Mouse (Mus musculus) frontal cortex, postnatal 36 days (tissue): ENCODE results near the gene 1700019A02Rik.

Experiments
- DNase-seq, 2 experiments: peaks; one replicate each; pipeline ENCODE4 v3.0.0; 2022; ENCODE audit warnings: low spot score in 2 of 2

1700019A02Rik gene

DNA sequence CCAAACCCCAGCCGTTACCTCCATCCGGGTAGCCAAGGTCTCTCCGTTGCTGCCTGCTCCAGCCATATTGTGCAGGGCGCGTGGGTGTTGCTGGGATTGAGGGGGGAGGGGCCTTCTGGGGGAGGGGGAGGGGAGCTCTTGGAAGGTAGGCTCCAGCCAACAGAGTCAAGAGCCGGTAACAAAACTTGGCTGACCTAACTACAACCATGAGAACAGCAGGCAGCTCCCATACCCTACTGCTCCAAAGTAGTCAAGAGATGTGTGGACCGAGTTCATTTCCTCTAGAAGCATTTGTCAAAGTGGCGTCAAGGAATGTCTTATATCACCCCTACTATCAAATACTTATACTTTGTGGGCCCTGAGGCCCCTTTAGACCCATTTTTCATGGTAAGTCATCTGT lies at the start of gene 1700019A02Rik:
TSS of gene 1700019A02Rik (minus strand) at position 101 of the 400 bp plus-strand sequence.
- DNase-seq: no peak

DNA sequence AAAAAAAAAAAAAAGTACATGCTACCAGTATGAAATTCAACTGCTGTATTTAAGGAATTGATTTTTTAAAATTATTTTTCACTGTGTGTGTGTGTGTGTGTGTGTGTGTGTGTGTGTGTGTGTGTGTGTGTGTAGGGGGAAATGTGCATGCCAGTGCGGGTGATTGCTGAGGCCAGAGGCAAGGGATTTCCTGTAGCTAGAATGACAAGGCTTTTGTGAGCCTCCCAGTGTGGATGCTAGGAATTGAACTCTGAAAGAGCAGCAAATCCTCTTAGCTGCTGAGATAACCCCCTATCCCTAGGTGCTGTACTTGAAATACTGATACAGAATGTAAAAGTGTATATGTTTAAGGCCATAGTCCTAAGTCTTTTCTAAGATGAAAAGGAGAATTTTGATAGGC lies 38.6 kb upstream of the 1700019A02Rik start:
- DNase-seq: no peak

DNA sequence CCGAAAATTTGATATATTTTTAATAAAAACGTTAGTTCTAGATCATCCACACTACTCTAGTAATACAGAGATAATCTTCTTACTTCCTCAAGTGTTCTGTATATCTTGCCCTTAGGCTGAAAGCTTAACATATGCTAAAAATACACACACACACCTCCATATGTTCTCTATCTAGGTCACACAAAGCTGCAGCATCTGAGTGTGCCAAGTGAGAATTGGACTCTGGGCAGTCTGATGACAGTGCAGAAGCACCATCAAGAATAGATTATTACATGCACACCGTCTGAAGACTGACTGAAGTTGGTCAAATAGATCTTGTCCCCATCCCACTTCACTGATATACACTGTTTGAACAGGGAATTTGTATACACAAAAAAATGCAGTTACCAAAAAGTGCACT lies 38.2 kb upstream of the 1700019A02Rik start:
- DNase-seq: no peak

DNA sequence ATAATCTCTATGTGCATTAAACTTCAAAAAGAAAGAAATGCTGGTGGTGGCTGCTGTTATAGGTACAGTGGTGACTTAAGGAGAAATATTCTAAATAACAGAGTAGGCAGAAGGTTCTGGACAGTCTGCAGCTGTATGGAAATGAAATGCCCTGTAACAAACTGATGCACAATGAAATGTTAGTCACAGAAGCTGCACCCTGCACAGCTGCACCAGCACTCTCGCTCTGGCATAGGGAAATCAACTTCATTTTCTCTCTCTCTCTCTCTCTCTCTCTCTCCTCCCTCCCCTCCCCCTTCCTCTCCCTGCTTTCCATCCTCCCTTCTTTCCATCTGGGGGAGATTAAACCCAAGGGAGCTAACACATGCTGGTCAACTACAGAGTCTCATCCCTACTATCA lies 37.3 kb upstream of the 1700019A02Rik start:
- DNase-seq: no peak

DNA sequence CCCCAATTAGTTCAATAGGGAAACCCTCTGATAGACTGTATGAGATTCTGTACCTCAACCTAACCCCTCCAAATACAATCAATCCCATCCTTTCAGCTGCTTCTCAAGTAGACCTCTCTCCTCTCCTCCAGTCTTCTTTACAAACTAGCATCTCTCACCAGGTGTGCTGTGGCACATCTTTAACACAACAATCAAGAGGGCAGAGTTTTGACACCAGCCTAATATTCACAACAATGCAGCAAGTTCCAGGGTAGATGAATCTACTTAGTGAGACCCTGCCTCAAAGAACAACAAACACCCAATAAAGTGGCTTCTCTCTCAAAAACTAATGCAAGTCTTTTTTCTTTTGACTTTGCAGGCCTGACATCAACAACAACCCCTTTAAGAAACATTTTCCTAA lies 22.7 kb upstream of the 1700019A02Rik start:
- DNase-seq: no peak

DNA sequence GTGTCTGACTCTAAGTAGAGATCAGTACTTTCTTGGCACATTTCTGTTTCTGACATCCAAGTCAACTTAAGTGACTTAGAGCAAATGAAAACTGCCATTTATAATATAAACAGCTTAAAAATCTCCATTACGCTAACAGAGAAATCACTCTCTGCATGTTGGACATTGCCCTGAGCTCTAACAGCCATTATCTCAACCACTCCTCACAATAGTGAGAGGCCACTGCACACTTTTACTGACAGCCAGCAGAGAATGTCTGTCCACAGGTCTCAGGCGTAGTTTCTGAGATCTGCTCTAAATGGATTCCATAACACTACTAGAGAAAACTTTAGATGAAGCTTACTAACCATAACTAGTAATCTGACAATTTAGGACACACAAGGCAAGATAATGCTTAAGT lies 16.5 kb upstream of the 1700019A02Rik start:
- no peak for DNase-seq

DNA sequence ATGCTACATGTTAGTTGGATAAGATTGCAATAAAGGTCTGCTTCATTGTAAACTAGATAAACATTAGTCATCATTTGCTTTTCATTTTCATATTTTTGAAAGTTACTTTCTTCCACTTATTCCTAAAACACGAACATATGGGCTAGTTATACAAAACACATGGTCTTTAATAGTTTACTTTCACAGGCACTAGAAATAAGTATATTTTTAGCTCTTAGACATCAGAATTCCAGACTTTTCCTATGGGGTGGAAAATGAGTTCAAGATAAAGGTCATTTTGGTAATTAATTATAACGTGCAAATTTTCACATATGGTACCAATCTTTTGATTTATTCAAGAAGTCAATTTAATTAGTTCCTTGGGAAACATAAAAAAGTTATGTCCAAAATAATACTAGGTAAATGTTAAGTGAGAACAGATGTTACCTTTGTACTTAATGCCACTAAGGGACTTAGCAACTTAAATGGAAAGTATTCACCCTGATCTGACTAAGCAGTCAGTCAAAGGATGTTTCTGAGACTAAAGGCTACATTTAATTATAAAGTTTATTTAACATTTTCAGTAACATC lies 14.3 kb upstream of the 1700019A02Rik start:
- DNase-seq: no peak

DNA sequence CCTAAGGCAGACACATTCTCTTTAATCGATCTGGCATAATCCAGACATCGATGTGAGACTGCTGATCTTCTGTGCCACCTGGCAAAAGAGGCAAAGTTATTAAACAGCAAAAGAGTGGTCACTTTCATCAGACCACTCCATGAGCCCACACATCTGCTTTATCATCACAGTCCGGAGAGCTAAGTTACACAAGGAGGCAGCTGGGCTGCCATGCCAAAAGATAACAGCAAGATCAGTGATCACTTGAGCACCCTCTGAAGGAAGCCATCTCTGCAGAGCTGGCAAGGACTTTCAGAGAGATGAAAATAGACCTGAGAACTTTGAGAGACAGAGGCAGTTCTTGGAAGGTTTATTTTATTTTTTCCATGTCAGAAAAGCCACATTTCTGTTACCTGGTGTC lies 7.1 kb upstream of the 1700019A02Rik start:
- DNase-seq: no peak

DNA sequence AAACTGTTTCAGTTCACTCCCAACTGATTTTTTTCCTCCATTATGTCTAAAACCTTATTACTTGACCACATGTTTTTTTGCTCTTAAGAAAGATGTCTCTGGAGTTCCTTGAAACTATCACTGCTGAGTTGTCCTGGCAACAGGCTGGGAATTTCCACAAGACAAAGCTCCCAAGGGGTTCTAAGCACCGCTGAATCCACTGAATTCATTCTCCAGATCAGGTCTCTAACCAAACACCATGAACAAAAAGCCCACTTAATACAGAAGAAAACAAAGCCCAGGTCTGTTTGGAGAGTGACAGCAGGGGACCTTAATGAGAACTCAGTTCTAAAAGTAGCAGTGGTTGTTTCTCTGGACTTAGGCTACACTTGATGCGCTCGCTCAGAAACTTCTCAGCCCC lies 3.8 kb upstream of the 1700019A02Rik start:
- DNase-seq: no peak

DNA sequence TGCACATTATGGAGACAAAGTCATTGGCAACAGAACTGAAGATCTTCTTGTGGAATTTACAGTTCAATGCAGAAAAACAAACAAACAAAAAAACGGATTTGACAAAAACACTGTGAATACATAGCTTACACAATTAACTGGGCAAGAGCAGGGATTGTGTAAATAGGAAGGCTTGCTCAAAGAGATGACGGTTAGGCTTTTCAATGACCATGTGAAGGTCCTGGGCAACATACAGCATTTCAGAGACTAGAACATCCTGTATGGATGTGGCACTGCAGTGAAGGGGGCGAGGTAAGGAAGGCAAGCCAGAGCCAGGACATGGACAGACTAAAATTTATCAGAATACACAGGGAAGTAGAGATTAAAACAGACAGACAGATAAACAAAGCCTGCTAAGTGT lies 2.2 kb upstream of the 1700019A02Rik start:
- no peak for DNase-seq

DNA sequence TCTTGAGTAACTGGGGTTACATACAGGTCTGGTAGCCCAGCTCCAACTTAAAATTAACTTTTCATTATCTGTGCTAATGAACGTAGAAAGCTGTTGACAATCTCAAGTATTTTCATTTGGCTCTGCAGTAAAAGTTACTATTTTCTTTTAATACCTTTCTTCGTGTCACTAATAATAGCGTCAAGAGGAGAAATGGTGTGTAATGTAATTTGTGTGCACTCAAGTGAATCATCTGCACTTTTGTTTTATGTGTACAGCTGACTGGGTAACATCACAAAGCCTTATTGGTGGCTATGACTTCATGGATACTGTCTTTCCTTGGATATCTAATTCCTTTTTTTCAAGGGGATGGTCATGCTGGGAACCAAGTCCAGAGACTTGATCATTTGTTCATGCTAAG lies 1.1 kb downstream of the 1700019A02Rik start:
- DNase-seq: no peak

DNA sequence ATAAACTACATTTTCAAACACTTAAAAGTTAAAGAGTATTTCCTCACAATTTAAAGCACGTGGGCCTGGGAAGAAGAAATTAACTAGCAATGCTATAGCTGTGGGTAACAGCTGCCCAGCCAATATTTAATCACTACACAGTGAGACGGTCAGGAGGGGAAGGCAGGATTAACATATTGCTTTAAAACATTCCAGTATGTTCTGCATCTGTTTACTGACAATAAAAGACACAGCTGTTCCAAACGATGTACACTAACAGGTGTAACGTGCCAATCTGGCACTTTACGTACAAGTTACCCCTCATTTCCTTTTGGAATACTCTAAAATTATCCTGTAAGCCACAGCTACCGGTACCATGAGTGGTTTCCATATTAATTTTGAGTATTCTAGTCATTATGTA lies 29.7 kb downstream of the 1700019A02Rik start:
- DNase-seq: no peak

DNA sequence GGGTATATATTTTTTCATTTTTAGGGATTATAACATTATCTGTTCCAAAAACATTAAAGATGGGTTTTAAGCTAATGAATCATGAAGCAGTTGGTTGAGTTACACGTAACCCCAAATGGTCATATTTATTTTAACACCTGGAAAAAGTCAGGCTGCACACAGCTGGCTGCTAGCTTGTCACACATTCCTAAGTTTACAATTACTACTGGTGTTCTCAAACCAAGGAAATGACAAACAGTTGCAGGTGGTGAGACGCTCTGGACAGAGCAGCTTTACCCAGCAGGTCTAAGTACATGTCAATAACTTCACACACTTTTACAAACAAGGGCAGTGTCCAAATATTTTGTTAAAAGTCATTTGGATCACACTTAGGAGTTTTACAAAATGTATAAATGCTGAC lies 64.4 kb downstream of the 1700019A02Rik start:
- DNase-seq: no peak

DNA sequence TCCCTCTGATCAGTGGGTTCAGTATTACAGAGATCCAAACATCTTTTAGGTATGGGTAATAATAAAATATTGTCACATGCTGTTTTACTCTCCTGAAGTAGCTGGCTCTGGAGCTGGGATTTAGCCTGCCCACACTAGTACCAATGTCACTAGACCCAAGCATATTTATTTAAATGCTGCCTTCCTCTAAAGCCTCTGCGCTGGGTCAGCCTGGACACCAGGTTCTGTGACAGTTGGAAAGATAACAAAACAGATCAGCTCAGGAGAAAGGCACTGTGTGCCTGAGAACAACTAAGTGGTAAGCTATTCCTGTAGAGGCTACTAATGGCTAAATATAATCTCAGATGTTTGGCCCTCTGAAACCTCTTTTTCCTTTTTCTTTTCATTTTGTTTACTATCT lies 76.9 kb downstream of the 1700019A02Rik start:
- no peak for DNase-seq
